Mouse (Mus musculus) lung, adult 2 months (tissue): ENCODE data around the gene Aox3. TPM values are rescaled to one million over a fixed set of nuclear protein-coding genes. Genes with fewer than 3 reads are reported as not detected.

Source experiments
- DNase-seq: peaks from one replicate; pipeline ENCODE4 v3.0.0; 2022
- H3K4me1 ChIP-seq: fragments of 200-500 bp; 2 replicates; pipeline ENCODE4 v1.6.1; 2011; ENCODE audit warnings: low read length; ENCODE audit not compliant: control insufficient read depth, insufficient read depth
- H3K4me3 ChIP-seq: fragments of 200-500 bp; replicated peaks from 2 replicates; pipeline ENCODE3; 2011; ENCODE audit warnings: low read depth, mild to moderate bottlenecking, control low read depth, low read length; ENCODE audit errors: extremely low read depth
- CTCF ChIP-seq: fragments of 200-500 bp; IDR thresholded peaks from 2 replicates; pipeline ENCODE4 v1.5.1; 2011; ENCODE audit warnings: mild to moderate bottlenecking, low read length, control low read depth; ENCODE audit not compliant: insufficient read depth
- POLR2A ChIP-seq: fragments of 200-500 bp; IDR thresholded peaks from 2 replicates; pipeline ENCODE4 v1.6.1; 2011; ENCODE audit warnings: low read depth, mild to moderate bottlenecking, control low read depth, low read length, borderline replicate concordance; ENCODE audit errors: extremely low read depth
- WGBS: fragments of 180-500 bp; shearing (Covaris S2); methylation state at CpG from one replicate; pipeline ENCODE4 v1.1.7; 2018; 5-methylcytosine and 5-hydroxymethylcytosine counted together
- polyA plus RNA-seq: library from polyadenylated mRNA; depleted of rRNA; stranded (reverse); fragments of >200 nt; gene quantifications from 2 replicates; pipeline ENCODE4 v1.2.3, GENCODE M21; 2012

Aox3 gene
- polyA plus RNA-seq, 1 experiment: 41.6 TPM

DNA sequence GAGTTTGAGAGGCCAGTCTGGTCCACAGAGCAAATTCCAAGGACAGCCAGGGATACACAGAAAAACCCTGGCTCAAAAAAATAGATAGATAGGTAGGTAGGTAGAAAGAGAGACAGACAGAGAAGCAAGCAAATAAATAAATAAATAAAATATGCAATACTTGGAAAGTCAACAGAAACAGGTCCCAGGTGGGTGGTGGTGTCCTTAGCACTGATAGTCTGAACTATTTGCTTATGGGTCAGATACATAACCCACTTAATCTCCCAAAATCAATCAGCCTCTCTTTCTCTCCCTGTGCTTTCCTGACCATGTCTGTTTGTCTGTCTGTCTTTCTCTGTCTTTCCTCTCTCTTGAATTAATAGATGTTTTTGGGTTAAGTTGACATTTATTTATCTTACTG lies 35.0 kb upstream of the Aox3 start:
- Histone ChIP-seq H3K4me1 (no peaks in the 10 kb centered on the region), H3K4me3 (no peak overlapping the region)
- DNase-seq: no peak
- TF ChIP-seq CTCF (no peak), POLR2A (no peak)

DNA sequence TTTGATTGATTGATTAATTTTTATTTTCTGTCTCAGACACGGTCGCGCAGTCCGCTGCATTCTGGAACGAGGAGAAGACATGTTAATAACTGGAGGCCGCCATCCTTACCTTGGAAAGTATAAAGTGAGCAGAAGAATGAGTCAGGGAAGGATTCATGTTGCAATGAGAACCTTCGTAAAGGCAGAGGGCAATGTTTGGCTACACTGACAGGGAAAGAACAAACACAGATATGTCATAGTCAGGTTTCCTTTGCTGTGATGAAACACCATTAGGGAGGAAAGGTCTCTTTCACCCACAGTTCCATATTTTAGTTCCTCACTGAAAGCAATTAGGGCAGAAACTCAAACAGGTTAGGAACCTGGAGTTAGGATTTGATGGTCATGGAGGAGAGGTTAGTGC lies 34.5 kb upstream of the Aox3 start:
- TF ChIP-seq POLR2A (no peak), CTCF (no peak)
- Histone ChIP-seq H3K4me3 (no peak overlapping the region), H3K4me1 (no peaks in the 10 kb centered on the region)
- WGBS: 85% methylated on average over 7 of the region's 7 CpGs
- DNase-seq: no peak

DNA sequence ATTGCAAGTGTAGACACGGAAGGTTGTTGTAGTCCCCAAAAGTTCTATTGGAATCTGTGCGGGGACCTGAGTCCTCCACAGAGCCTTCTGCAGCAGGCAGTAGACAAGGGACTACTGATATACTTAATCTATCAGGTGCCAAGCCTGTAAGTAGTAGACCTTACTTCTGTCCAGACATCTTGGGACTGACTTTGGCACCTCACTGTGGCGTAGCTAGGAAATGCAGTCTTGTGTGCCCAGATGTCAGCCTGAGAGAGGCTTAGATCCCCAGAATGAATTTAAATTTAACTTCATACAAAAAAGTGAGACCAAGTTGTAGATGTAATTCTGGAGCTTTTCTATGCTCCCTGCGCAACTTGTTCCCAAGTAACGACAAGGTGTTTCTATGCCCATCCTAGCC lies 33.2 kb upstream of the Aox3 start:
- WGBS: 88% methylated on average over 5 of the region's 5 CpGs
- Histone ChIP-seq H3K4me1 (no peaks in the 10 kb centered on the region), H3K4me3 (no peak overlapping the region)
- peak; percentile 27; the same call in 1 of the 2 replicates for TF ChIP-seq CTCF
- TF ChIP-seq POLR2A: no peak
- DNase-seq: no peak

DNA sequence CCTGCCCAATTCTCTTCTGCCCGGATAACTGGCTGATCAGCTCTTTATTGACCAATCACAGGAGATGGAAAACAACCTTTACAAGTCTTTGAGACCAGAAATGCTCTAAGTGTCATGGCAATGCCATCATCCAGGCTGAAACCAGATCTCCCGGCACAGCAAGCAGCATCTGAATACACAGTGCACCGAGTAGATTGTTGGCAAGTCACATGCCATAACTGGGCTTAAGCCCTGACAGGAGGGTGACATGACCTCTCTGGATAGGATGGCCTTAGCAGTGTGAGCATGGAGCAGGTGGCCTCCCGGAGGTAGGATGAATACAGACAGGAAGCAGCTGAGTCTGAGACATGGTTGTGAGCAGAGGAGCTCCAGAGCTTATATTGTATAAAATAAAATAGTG lies 32.5 kb upstream of the Aox3 start:
- TF ChIP-seq POLR2A: no peak
- TF ChIP-seq CTCF: no peak
- no peak for DNase-seq
- Histone ChIP-seq H3K4me1 (no peaks in the 10 kb centered on the region), H3K4me3 (no peak overlapping the region)
- WGBS: 78% methylated on average over 4 of the region's 4 CpGs

DNA sequence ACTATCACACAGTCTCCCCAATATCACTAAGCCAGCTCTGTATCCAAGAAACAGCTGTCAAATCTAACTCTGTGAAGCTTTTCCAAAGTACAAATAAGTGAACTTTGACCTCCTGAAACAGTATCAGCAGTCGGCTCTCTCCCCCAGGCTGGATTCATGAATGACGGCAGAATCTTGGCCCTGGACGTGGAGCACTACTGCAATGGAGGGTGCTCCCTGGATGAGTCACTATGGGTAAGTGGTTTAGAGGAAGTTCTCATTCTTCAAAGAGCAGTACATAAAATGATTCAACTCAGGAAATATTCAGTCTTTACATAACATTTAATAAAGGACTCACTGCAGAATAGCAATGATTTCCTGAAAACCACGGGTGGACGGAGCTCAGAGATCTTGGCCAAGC lies 31.6 kb upstream of the Aox3 start:
- WGBS: 34% methylated on average over 5 of the region's 5 CpGs
- Histone ChIP-seq H3K4me1 (no peaks in the 10 kb centered on the region), H3K4me3 (no peak overlapping the region)
- no peak for TF ChIP-seq POLR2A
- TF ChIP-seq CTCF: no peak
- no peak for DNase-seq

DNA sequence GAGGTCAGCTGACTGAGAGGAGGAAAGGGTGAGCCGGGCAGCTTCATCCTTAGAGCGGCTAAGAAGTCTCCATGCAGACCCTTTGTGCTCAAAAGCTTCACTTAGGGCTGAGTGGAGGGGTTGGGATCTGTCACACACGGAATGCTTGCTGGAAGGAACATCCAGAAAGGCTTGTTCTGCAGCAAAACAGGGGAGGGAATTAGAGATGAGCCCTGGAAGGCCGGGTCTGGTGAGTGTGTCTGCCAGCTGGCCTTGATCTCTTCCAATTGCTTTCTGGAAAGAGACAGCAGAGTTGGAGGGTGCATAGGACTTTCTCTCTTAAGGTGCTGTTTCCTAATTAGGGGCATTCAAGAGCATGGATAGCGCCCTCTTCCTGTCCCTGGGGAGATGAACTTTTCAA lies 23.6 kb upstream of the Aox3 start:
- DNase-seq: no peak

DNA sequence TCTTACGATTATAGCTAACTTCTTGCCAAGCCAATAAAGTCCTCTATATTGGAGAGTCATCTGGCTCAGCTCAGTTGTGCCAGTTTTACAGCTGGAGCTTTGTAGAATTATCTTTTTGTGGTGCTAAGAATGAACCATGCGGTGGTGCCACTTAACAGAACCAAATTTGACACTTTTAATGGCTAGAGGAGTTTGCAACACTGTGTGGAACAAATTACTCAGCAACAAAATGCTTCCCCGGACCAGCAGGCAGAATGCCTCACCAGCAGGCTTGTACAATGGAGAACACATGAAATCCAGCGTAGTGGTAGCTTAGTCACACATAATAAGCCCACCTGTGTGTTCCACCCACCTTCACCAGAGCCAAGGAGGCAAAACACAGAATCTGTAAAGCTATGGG lies 22.7 kb upstream of the Aox3 start:
- DNase-seq: no peak
- no peak for TF ChIP-seq POLR2A
- no peak for TF ChIP-seq CTCF
- Histone ChIP-seq H3K4me3 (no peak overlapping the region), H3K4me1 (no peaks in the 10 kb centered on the region)
- WGBS: 70% methylated on average over 4 of the region's 4 CpGs

More for the DNA sequence above, 23.6 kb upstream of the Aox3 start:
- 44% methylated on average over 5 of the region's 5 CpGs for WGBS
- no peaks in the 10 kb centered on the region for H3K4me1 ChIP-seq
- no peak overlapping the region for H3K4me3 ChIP-seq
- TF ChIP-seq CTCF (no peak), POLR2A (no peak)

DNA sequence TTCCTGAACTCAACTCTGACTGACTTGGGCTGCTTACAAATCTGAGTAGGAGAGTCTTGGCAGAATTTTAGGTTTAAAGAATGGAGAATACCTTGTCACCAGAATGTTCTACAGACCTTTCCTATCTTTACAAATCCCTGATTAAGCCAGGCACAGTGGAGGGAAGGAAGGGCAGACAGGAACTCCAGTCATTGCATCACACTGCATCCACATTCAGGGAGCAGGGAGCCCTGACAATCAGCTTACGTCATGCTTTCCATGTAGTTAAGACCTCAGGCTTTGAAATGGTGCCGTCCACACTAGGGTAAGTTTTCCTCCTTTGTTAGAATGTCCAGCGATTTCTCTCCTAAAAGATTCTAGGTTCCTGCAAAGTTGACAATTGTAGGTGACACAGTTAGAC lies 21.7 kb upstream of the Aox3 start:
- 70% methylated on average over 3 of the region's 3 CpGs for WGBS

DNA sequence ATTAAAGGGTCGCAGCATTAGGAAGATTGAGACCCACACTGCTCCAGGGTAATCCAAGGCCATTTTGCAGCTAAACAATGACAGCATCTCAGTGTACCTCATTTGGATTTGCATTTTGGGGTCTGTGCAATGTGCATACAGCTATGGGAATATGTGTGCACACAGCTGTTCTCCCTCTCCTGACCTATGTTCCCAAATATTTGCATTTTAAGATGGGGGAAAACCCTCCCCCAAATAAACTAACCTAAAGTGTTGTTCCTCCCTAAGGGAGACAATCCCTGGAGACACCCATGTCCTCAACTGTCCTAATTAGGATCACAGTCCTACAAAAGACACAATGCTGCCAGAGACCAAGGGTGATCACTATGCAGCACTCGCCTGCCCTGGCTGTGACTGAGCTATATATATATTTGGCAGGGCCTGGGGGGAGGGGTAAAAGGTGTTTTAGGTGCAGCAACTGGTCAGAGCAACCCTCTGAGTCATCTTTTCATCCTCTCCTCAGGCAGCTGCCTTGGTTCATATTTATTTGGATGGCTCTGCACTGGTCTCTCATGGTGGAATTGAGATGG lies 20.9 kb upstream of the Aox3 start:
- DNase-seq: no peak
- 86% methylated on average over 2 of the region's 2 CpGs for WGBS
- TF ChIP-seq CTCF (no peak), POLR2A (no peak)
- Histone ChIP-seq H3K4me1 (no peaks in the 10 kb centered on the region), H3K4me3 (no peak overlapping the region)

More for the DNA sequence above, 21.7 kb upstream of the Aox3 start:
- H3K4me3 ChIP-seq: no peak overlapping the region
- no peak for DNase-seq
- TF ChIP-seq CTCF (no peak), POLR2A (no peak)
- H3K4me1 ChIP-seq: no peaks in the 10 kb centered on the region

DNA sequence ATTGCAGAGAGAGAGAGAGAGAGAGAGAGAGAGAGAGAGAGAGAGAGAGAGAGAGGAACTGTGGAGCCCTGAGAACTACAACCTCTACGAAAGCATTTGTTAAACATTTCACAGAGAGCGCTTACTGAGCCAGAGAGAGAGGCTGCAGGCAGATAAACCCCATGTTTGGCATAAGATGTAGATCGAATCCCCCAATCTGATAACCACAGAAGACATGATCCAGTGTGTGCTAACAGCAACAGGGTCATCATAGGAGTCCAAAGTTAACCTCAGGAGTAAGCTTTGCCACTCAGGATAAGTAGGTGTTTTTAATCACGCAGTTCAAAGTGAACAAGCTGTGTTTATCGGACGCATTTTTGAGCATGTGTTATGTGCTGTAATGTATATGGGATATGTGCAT lies 15.6 kb upstream of the Aox3 start:
- peaks cover 3% of the 10 kb centered on the region for H3K4me1 ChIP-seq
- 77% methylated on average over 6 of the region's 6 CpGs for WGBS
- DNase-seq: no peak
- no peak overlapping the region for H3K4me3 ChIP-seq
- TF ChIP-seq CTCF (no peak), POLR2A (no peak)
